In genomic region chr1:119835726-119836478, GRCm38 (mm10) we compare ENCODE assay signal across 9 mouse cellular contexts. TPM values are rescaled to one million over a fixed set of nuclear protein-coding genes. Genes with fewer than 3 reads are reported as not detected.
A peak's percentile ranks its signal among the peaks of the same experiment; 100 is the strongest.
DNase-seq lines count a peak whose midpoint lies in the region; ATAC-seq and TF ChIP-seq lines count a peak whose summit lies in the region.
"Had no signal": no experiment of that assay in that cellular context is flagged by ENCODE, and none has a peak within 500 bp of the region (broad histone marks: within the 10 kb centered on the region; RNA-seq: fewer than 3 reads in every experiment).

No protein-coding gene starts in this region.

- H3K27me3 ChIP-seq in erythroblast, embryonic 14.5 days (ENCODE audit: control insufficient read depth) = peaks cover 6% of the 10 kb centered on the region
- no peaks in the 10 kb centered on the region for H3K27me3 ChIP-seq in C2C12 (ENCODE audit: control insufficient read depth, insufficient read depth, insufficient read length)
- no peaks in the 10 kb centered on the region for H3K27me3 ChIP-seq in forebrain, embryonic 12.5 days
- 0 out of 2 replicates have a peak, but pooled peaks cover 4% of the 10 kb centered on the region for H3K27me3 ChIP-seq in liver, embryonic 13.5 days
- H3K27me3 ChIP-seq: Patski had no signal

- peak overlapping the region; percentile 88 for H3K9ac ChIP-seq in forebrain, embryonic 12.5 days
- H3K9ac ChIP-seq in liver, embryonic 13.5 days = peak overlapping the region; percentile 88

- no peak for TF ChIP-seq CTCF in C2C12 (IDR thresholded peaks at IDR 0.05; ENCODE audit: control insufficient read depth, insufficient read depth, insufficient read length)

- WGBS in forebrain, embryonic 12.5 days = 13% methylated on average over 9 of the region's 9 CpGs
- WGBS in liver, embryonic 13.5 days (ENCODE audit: insufficient replicate concordance) = 21% methylated on average over 9 of the region's 9 CpGs

- peak overlapping the region; percentile 77 for H3K4me2 ChIP-seq in forebrain, embryonic 12.5 days
- H3K4me2 ChIP-seq in liver, embryonic 13.5 days = peak overlapping the region; percentile 89

- H3K79me3 ChIP-seq in C2C12 (ENCODE audit: low read depth) = peaks cover 27% of the 10 kb centered on the region

- no peak for DNase-seq in liver, embryonic 13.5 days
- no peak for DNase-seq in ovary, postnatal 36 days (ENCODE audit: low spot score)
- no peak for DNase-seq in thymus, postnatal 4 days
- DNase-seq in spleen, adult 12 weeks (ENCODE audit: low spot score) = no peak

- no peaks in the 10 kb centered on the region for H3K36me3 ChIP-seq in erythroblast, embryonic 14.5 days (ENCODE audit: control insufficient read depth)
- H3K36me3 ChIP-seq in C2C12 (ENCODE audit: control insufficient read depth, insufficient read depth) = no peaks in the 10 kb centered on the region
- no peaks in the 10 kb centered on the region for H3K36me3 ChIP-seq in forebrain, embryonic 12.5 days (replicated peaks)
- H3K36me3 ChIP-seq in liver, embryonic 13.5 days = no peaks in the 10 kb centered on the region

- peak overlapping the region; percentile 91 for H3K4me3 ChIP-seq in erythroblast, embryonic 14.5 days (replicated peaks)
- peak overlapping the region; percentile 82 for H3K4me3 ChIP-seq in C2C12 (ENCODE audit: insufficient read depth, poor library complexity, severe bottlenecking)
- peak overlapping the region; percentile 88 for H3K4me3 ChIP-seq in forebrain, embryonic 12.5 days (replicated peaks)
- peak overlapping the region; percentile 87 for H3K4me3 ChIP-seq in liver, embryonic 13.5 days (replicated peaks)

- no peak overlapping the region for H3K27ac ChIP-seq in forebrain, embryonic 12.5 days
- no peak overlapping the region; the same call in 1 of the 2 replicates for H3K27ac ChIP-seq in liver, embryonic 13.5 days

- ATAC-seq in erythroblast, adult 5-6 weeks (replicated peaks; ENCODE audit: low FRiP score, poor library complexity, severe bottlenecking) = no peak
- ATAC-seq in forebrain, embryonic 12.5 days (ENCODE audit: low FRiP score) = no peak
- ATAC-seq in liver, embryonic 13.5 days (ENCODE audit: low read depth) = no peak

- peaks cover 30% of the 10 kb centered on the region for H3K4me1 ChIP-seq in erythroblast, embryonic 14.5 days (ENCODE audit: control insufficient read depth)
- peaks cover 16% of the 10 kb centered on the region for H3K4me1 ChIP-seq in forebrain, embryonic 12.5 days
- peaks cover 23% of the 10 kb centered on the region for H3K4me1 ChIP-seq in liver, embryonic 13.5 days (replicated peaks)

- H3K79me2 ChIP-seq in C2C12 (ENCODE audit: control insufficient read depth, insufficient read depth) = peaks cover 57% of the 10 kb centered on the region

- no peaks in the 10 kb centered on the region for H3K9me3 ChIP-seq in erythroblast, embryonic 14.5 days (ENCODE audit: control insufficient read depth, low read length)
- no peaks in the 10 kb centered on the region for H3K9me3 ChIP-seq in forebrain, embryonic 12.5 days
- no peaks in the 10 kb centered on the region for H3K9me3 ChIP-seq in liver, embryonic 13.5 days (replicated peaks)

- H3ac ChIP-seq in C2C12 (ENCODE audit: control insufficient read depth, insufficient read length, low read depth) = peak overlapping the region; percentile 40

TF ChIP-seq in C2C12, 6 proteins besides CTCF, POLR2A, EP300 and RAD21:
- TF ChIP-seq CEBPB (IDR thresholded peaks at IDR 0.05; ENCODE audit: low read depth) = no peak
- TF ChIP-seq MAX (IDR thresholded peaks at IDR 0.05) = no peak

RNA-seq across cellular contexts. Expression of gene Ptpn4, which starts 1.5 kb away (rescaled TPM):
- polyA plus RNA-seq in erythroblast, embryonic 14.5 days (2012) = 0.14 and 0.22 TPM in 2 replicates
- 6.7 and 14.2 TPM in 2 replicates for total RNA-seq in erythroblast, adult 5-6 weeks (2015; ENCODE audit: low replicate concordance)
- 7.2 and 9.5 TPM in 2 replicates for total RNA-seq in erythroblast, adult 5-6 weeks (2017; ENCODE audit: low replicate concordance)
- 1.0 TPM for polyA plus RNA-seq in C2C12 (2012; fragmentation: generic; extraction: Trizol)
- 11.1 and 13.1 TPM in 2 replicates for polyA plus RNA-seq in forebrain, embryonic 12.5 days (2016; fragmentation: Nextera tagmentation; extraction: Ambion mirVana)
- 1.4 and 2.4 TPM in 2 replicates for polyA plus RNA-seq in liver, embryonic 13.5 days (2015; fragmentation: Nextera tagmentation; extraction: Ambion mirVana)
